Mouse (Mus musculus): ENCODE data around the gene Myadml2. TPM values are rescaled to one million over a fixed set of nuclear protein-coding genes. Genes with fewer than 3 reads are reported as not detected.
A peak's percentile ranks its signal among the peaks of the same experiment; 100 is the strongest.
"Not testable (repeated sequence)": the region's sequence is repeated elsewhere in the genome, so short reads cannot be mapped to it uniquely, and the experiment has no call there.

Myadml2 gene
- polyA plus RNA-seq (2012; rRNA removed): 4.7 and 5.6 TPM in 2 replicates

DNA sequence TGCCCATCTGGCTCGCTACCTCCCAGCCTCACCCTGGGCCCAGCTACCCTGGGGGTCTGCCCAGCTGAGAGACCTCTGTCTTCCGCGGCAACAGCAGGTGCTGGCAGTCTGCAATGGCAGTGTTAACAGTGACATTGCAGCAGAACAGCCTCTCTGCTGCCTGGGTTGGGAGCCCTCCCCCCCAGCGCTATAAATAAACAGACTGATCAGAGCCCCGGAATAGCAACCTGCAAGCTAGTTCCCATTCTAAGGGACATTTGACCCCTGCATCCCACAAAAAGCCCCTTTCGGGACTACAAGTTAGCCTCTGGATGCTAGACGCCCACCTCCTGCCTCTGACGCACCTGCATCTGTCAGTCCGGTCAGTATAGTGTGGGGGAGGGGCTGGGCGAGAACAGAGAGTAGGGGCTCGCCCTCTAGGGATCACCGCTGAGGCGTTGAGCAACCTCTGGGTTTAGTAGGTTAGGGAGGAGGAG lies at the start of gene Myadml2:
Myadml2 (minus strand) TSS at position 158 of the 476 bp plus-strand sequence.
- DNase-seq (ENCODE audit: extremely low spot score in 1 of 2, low spot score in 1 of 2): peak in 1 of 2 experiments; percentile 57

DNA sequence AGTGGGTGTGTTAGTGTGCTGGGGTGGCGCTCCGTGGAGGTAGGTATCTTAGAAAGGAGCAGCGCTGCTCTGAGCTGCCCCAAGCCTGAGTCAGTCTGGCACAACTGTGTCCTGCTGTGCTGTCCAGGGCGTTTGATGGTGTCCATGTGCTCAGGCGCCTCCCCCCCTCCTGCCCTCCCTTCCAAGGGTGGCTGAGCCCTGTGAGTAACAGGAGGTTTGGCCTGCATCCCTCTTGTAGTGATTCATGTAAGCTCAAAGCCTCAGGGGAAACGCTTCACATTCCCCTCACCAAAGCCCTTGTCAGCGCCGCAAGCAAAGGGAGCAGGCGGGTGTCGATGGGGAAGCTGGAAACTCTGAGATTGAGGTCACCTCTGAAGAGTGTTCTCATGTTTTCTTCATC lies 49.8 kb upstream of the Myadml2 start:
- no peak for DNase-seq (ENCODE audit: extremely low spot score in 1 of 2, low spot score in 1 of 2)

DNA sequence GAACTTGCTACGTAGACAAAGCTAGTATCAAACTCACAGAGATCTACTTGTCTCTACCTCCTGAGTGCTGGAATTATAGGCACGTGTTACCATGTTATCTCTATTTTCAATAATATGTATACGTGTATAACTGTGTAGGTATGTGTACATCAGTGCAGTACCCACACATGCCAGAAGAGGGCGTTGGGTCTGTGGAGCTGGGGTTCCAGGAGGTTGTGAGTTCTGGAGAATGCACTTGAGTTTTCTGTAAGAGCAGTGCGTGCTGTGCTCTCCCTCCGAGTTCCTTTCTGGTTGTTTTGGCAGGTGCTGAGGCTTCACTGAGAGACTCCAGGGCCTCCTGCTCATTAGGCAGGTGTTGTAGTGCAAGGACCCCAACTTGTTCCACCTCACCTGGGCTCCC lies 48.6 kb upstream of the Myadml2 start:
- DNase-seq (ENCODE audit: extremely low spot score in 1 of 2, low spot score in 1 of 2): no peak

DNA sequence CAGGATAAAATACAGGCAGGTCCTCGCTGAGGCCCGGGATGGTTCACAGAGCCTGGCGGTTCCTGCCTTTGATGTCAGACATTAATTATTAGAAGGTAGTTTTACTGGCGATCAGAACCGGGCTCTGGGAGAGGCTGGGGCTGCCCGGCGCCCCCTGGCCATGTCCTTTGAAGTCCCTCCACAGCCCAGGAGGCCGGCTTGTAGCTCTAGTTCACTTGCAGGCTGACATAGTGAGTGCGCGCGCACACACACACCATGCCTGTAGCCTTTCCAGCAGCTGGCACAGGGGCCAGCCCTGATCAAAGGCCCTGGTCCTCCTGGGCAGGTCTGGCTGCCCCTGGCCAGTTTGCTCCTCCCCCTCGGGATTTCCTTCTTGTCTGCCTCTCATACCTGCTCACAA lies 47.7 kb upstream of the Myadml2 start:
- DNase-seq (ENCODE audit: extremely low spot score in 1 of 2, low spot score in 1 of 2): no peak

DNA sequence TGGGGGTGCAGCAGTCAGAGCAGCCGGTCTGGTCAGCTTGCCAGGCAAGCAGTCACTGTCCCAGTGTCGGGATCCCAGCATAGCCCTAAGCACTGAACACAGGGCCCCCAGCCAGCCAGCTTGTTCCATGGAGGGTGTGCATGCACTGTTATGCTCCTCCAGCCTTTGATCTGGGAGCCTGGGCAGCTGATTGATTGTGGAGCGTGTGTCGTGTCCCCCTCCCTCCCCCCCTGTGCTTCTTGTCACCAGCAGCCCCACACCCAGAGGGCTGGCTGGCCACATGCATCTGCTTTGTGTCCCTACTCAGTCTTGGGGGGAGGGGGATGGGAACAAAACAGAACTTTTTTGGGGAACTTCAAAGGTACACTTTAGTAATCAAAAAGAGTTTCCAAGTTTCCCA lies 47.2 kb upstream of the Myadml2 start:
- DNase-seq (ENCODE audit: extremely low spot score in 1 of 2, low spot score in 1 of 2): no peak

DNA sequence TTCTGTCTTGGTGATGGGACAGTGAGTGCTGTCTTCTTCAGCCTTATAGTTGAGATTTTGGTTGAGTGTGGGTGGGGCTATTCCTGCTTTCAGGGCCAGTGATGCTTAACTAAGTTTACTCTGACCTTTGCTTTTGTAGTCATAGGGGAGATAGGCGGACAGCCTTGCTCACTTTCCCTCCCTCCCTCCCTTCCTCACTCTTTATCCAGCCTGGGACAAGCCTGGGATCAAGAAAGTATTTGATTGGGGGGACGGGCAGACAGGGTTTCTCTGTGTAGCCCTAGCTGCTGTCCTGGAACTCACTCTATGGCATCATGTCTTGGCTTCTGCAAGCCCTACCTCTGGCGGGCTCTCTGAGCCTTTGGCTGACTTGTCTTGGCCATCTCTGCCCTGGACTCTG lies 45.5 kb upstream of the Myadml2 start:
- no peak for DNase-seq (ENCODE audit: extremely low spot score in 1 of 2, low spot score in 1 of 2)

DNA sequence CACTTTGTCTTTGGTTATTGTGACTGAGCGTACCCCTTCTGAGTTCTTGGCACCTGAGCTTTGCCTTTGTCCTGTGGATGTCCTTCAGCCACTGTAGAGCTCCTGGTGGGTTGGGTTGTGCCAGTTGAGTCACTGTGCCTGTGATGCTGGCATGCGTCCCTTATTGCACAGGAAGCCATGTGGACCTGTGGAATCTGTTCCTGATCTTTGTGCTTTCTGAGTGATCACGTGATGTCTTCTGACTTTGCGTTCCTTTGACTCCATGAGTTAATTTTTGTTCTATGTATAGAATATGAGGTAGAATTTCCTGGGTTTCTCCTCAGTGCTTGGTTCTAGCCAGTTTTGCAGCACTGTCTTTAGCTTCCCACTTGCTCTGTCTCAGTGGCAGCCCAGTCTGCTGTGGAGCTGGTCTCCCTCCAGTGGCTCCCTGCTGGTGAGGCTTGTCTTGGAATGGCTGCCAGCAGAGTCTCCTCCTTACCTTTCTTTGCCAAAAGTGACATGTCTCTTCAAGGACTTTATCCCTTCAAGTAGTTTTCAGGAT lies 44.6 kb upstream of the Myadml2 start:
- peak in 1 of 2 experiments; percentile 46 for DNase-seq (ENCODE audit: extremely low spot score in 1 of 2, low spot score in 1 of 2)

DNA sequence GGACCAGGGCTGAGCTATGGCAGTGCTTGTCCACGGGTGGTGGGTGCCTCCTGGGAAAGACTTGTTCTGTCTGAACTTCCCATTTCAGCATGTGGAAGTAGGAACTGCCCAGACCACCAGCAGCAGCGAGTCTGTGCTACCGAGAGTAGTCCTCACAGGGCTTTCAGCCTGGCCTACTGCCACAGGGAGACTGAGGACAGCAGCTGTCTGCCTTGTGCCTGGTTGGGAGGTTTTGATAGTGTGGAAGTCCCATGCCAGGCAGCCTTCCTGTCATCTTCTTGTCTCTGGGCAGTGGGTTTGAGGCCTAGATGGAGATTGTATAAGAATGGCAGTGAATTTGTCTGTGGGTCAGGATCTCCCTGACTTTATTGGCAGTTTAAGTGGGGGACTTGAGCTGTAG lies 41.4 kb upstream of the Myadml2 start:
- DNase-seq (ENCODE audit: extremely low spot score in 1 of 2, low spot score in 1 of 2): no peak

DNA sequence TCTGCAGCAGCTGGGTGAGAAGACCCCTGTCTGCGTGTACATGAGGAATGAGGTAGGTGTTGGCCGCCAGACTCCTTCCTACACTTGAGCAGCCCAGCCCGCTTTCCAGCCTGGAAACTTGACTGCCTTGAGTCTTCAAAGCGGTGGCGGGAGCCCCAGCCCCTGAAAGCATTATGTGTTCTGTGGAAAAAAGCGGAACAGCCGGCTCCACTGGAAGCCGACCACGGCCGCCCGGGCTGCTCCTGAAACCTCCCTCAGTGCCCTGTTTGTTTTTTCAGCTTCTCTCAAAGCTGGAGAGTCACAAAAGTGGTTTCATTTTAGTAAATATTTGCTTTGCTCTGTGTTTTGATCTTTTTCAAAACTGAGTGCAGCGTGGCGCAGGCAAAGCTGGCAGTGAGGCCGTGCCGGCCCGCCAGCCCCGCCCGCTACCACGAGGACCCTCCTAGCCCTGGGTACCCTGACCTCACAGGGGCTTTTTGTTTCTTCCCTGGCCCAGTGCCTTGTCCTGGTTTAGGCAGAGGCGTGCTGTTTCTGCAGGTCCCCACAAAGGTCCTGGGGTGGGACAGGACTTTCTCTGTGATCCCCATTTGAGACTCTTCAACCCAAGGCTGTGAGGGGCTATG lies 38.8 kb upstream of the Myadml2 start:
- DNase-seq (ENCODE audit: extremely low spot score in 1 of 2, low spot score in 1 of 2): no peak

DNA sequence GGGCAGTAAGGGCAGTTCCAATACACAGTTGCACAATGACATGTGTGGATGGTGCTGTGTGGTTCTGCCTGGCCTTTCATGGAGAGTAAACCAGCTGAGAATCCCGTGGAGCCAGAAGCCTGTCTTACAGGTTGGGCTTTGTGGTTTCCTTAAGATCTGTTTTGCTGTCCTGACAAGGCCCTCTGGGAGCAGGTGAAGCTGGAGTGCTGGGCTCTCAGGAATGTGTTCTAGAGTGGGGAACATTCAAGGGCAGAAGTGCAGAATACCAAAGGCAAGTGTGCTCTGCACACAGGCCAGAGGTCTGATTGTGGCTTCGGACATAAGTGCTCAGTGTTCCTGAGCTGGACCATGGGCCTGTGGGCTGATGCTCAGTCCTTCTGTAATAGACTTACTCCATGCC lies 36.7 kb upstream of the Myadml2 start:
- DNase-seq (ENCODE audit: extremely low spot score in 1 of 2, low spot score in 1 of 2): no peak

DNA sequence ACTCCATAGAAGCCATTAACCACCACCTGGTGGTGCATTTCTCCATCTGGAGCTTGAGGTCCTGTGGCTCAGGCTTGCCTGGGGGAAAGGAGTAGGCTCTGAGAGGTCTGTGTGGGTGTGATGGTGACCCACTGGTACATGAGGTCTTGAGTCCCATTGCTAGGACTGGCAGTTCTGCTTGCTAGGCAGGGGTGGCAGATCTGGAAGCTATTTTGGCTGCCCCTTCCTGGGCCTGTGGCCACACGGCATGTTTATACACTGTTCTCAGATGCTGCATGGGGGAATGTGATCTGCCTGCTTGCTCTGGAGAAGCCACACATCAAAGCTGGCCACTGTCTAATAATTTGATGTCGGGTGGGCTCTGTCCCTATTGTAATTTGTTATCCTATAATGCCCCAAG lies 36.1 kb upstream of the Myadml2 start:
- no peak for DNase-seq (ENCODE audit: extremely low spot score in 1 of 2, low spot score in 1 of 2)

DNA sequence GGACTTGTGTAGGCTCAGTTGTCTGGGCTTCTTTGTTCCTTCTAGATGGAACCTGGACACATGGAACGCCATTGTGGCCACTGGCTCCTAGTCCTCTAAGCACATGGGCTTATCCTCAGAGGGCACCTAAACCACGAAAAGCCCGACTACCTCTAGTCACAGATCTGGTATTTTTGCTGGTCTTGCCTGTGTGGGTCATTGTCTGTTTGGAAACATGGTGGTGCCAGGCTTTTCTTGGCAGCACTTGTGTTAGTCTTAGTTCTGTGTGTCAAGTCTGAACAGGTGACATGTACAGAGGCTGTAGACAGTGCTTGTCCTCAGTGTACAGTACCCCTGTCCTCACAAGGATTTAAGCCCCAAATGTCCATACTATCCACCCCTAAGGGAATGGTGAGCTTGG lies 35.6 kb upstream of the Myadml2 start:
- DNase-seq (ENCODE audit: extremely low spot score in 1 of 2, low spot score in 1 of 2): no peak

DNA sequence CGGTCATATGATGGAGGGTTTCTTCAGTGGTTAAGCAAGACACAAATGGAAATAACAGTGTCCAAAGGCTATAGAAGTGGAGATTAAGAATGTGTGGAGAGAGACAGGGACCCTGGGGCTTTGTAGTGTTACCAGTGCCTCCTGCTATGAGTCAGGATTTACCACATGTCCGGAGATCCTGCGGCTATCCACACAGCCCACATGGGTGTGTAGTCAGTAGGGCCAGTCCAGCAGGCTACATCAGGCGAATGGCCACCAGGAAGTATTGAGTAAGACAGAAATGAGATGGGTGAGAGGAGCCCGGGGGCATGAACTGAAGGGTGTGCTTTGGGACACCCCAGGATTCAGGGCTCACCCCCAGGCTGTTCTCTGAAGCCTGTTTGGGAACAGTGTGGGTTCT lies 34.7 kb upstream of the Myadml2 start:
- no peak for DNase-seq (ENCODE audit: extremely low spot score in 1 of 2, low spot score in 1 of 2)

DNA sequence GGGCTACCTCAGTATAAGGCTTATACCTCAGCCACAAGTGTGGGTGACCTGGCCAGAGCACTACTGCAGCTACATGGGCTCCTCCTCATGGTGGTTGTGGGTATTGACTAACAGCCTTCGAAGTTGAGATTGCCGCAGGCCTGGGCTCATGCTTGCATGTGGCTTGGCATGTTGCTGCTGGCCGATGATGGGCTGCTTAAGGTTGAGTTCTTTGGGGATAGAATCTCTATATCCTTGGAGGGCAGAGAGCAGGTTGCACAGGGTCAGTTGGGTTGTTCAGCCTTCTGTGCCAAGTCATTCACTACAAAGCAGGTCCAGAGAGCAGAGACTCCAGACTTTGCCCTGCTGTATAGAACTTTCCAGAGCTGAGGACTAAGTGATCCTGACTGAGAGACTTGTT lies 32.0 kb upstream of the Myadml2 start:
- DNase-seq (ENCODE audit: extremely low spot score in 1 of 2, low spot score in 1 of 2): no peak

DNA sequence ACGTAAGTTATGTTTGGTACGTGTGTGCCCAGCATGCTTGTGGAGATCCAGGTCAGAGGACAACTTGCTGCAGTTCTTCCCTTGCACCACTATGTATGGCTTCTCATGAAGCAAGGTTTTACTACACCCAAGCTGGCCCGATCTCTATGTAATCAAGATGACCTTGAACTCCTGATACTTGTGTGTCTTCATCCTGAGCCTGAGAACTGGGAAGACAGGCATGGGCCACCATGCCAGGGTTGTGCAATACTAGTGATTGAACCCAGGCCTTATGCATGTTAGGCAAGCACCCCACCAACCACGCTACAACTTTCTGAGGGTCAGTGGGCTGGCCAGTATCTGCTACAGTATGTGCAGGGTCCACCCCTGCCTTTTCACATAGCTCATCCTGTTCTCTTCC lies 29.0 kb upstream of the Myadml2 start:
- DNase-seq (ENCODE audit: extremely low spot score in 1 of 2, low spot score in 1 of 2): no peak

DNA sequence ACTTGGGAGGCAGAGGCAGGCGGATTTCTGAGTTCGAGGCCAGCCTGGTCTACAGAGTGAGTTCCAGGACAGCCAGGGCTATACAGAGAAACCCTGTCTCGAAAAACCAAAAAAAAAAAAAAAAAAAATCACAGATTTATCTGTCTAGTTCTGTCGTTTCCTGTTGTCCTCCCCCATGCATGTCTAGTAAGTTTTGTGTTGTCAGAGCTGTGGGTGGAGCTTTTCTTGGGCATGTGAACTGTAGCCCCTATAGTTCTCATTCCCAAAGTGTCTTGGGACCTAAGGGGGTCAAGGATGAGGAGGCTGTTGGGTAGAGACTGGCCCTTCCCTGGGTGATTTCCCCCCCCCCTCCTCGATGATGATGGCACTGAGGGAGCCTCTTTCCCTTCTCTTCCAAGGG lies 27.9 kb upstream of the Myadml2 start:
- not testable (repeated sequence) for DNase-seq (ENCODE audit: extremely low spot score in 1 of 2, low spot score in 1 of 2)

DNA sequence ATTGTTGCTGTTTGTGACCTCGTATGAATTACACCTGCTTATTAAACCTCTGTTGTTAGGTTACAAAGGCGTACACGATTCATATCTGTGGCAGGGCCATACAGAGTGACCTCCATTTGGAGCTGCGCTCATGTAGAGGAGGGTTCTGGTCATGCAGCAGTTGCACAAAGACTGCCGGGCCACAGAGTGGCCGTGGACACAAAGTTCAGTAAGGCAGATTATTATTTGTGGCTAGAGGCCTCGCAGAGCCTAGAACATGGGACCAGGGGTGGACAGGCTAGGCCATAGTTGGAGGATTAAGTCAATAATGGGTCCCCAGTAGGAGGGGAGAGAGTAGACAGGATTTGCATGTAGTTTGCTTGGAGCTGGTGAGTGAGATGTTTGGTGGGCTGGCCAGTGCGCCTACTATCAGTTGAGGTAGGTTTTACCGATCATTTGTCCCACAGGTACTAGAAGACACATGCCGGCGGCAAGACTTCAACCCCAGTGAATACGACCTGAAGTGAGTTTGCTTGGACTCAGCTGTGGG lies 25.7 kb upstream of the Myadml2 start:
- no peak for DNase-seq (ENCODE audit: extremely low spot score in 1 of 2, low spot score in 1 of 2)

DNA sequence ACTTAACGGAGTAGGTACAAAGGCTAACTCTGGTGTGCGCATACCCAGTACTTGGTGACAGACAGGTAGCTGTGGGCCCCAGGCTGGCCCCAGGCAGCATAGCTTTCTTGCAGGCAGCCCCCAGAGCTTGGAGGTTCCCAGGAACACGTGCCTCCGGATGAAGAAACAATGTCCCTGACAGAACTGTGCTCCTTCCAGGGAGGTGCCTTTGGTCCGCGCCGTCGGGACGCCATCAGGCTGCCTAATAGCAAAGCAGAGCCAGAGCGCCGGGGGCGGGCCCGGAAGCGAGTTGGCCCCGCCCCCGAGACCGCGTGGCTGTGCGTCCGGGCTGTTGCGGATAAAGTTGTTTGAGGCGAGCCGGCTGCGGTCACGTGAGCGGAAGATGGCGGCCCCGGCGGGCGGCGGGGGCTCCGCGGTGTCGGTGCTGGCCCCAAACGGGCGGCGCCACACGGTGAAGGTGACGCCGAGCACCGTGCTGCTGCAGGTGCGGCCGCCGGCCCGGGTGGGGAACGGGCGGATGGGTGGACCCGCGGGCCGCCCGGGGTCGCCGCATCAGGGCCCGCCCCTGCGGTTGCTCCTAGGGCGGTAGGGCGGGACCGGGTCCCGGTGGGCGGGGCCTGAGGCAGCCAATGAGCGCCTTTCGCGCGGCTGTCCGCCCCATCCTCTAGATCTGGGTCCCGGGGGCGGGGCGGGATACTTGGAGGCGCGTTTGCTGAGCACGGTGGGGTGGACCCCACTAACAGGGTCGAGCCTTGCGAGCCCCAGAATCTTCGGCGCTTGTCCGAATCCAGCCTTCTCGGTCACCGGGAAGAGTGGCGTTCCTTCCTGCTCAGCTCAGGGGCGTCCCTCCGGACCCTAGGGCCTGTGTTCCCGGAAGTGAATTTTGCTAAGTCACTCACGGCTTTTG lies 25.0 kb upstream of the Myadml2 start, which contains the start of gene Aspscr1:
Aspscr1 (plus strand) TSS at position 287 of the 907 bp plus-strand sequence.
- peak; percentile 83 to 92 for DNase-seq (ENCODE audit: extremely low spot score in 1 of 2, low spot score in 1 of 2)

DNA sequence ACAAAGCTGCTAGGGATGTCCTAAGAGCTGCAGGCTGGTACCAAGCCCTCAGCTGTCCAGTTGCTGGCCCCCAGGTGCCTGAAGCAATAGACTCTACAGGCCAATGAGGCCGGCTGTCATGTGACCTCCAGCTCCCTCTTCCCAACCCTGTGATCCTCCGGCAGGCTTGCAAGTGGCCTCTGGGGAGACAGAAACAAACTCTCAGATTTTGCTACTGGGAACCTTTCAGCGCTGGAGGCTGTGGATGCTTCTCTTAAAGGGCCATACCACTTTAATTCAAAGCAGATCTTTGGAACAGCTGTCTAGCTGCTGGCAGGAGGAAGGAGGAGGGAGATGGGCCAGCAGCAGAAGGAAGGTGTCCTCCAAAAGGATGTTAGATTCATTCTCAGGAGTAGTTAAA lies 18.7 kb upstream of the Myadml2 start:
- no peak for DNase-seq (ENCODE audit: extremely low spot score in 1 of 2, low spot score in 1 of 2)

DNA sequence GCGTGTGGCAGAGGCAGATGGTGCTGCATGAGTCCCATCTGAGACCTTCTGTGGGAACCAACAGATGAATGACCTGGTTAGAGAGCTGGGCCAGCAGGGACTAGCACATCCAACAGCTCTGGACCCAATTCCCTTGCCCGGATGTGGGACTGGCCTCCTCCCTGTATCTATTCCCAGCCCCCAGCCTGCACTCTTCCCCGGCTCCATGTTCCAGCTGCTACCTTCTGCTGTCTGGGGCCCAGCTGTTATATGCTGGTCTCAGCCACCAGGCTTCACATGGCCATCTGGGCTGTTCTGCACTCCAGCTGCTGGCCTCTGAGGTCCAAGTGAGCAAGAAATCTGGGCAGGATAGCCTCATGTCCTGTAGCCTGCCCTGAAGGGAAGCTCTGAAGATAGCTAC lies 17.4 kb upstream of the Myadml2 start:
- DNase-seq (ENCODE audit: extremely low spot score in 1 of 2, low spot score in 1 of 2): no peak

DNA sequence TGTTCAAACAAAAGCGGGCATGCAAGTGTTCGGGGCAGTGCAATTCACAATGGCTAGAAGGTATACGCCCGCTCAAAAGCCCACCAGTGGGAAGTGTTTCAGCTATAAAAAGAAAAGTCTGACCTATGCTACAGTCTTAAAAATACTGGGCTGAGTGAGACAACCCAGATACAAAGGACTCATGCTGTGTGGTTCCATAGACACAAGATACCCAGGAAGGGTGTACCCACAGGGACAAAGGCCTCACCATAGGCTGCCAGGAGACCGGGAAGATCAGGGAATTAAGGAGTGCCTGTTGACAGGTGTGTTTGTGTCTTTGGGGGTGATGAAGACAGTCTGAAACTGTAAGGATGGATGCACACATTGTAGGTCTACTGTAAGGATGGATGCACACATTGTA lies 15.8 kb upstream of the Myadml2 start:
- no peak for DNase-seq (ENCODE audit: extremely low spot score in 1 of 2, low spot score in 1 of 2)

Measured in frontal cortex, adult 2 months (tissue).